Mouse (Mus musculus): Measurements from ENCODE around the gene Vmn2r50.
"Not testable (repeated sequence)": the region's sequence is repeated elsewhere in the genome, so short reads cannot be mapped to it uniquely, and the experiment has no call there.

Vmn2r50 gene

DNA sequence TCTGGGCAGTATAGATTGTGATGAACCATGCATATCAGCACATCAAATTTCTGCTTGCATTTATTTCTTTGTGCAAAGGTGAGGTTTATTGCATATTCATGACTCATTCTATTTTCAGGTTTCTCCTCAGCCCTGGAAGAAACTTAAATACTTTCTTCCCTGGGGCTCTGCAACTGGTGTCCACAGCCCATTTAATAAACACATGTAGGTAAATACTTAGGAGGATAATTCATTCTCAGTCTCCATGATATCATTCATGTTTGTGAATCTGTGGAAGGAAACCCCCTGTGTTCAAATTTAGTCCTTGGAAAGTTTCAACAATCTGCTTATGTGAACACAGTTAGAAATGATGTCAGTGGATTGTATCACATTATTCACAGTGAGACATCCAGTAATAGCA, at the start of gene Vmn2r50:
Vmn2r50 (minus strand) TSS at position 101 of the 400 bp plus-strand sequence.
- not testable (repeated sequence) for DNase-seq (ENCODE audit: low spot score)

DNA sequence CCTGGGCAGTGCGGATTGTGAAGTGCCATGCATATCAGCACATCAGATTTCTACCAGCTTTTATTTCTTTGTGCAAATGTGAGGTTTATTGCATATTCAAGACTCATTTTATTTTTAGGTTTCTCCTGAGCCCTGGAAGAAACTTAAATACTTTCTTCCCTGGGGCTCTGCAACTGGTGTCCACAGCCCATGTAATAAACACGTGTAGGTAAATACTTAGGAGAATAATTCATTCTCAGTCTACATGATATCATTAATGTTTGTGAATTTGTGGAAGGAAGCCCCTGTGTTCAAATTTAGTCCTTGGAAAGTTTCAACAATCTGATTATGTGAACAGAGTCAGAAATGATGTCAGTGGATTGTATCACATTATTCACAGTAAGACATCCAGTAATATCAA, 60.9 kb downstream of the Vmn2r50 start, which contains the start of gene Vmn2r49:
Vmn2r49 (minus strand) TSS at position 101 of the 400 bp plus-strand sequence.
- not testable (repeated sequence) for DNase-seq (ENCODE audit: low spot score)
